Mouse (Mus musculus) frontal cortex, adult 2 months (tissue): Measurements from ENCODE around the gene Slc8b1. TPM values are rescaled to one million over a fixed set of nuclear protein-coding genes. Genes with fewer than 3 reads are reported as not detected.

Experiments
- DNase-seq, 2 experiments: peaks; one replicate each; pipeline ENCODE4 v3.0.0; 2022; ENCODE audit warnings: low spot score in 1 of 2; ENCODE audit errors: extremely low spot score in 1 of 2
- polyA plus RNA-seq: library from polyadenylated mRNA; depleted of rRNA; stranded (reverse); fragments of >200 nt; gene quantifications from 2 replicates; pipeline ENCODE4 v1.2.3, GENCODE M21; 2012

The Slc8b1 gene
- polyA plus RNA-seq, 1 experiment: 6.4 TPM

DNA sequence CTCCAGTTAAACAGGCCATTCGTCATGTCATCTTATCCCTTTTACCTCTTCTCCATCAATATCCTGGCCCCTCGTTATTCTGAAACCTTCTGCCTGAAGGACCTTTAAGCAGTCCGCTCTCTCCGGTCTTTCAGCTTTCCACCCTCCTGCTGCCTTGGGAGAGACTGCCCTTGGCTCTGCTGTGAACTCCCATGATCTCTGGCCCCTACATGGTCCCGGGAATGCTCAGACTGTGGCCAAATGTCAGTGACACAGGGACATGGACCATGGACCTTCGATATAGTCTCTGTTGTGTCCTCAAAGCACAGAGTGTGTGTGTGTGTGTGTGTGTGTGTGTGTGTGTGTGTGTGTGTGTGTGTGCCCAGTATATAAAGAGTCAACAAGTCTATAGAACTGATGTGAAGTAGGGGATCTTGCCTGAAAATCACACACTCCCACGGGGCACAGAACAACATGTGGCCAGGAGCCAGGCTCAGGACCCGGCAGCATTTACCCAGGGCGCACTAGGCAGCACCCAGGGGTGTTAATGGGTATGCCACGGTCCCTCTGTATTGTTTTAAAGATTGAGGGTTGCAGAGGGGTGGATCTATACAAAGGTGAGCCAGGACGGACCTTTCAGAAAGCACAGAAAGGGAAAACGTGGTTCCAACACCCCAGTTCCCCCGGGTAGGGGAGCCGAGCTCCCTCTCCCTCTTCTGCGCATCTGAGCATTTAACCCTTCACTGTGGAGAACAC lies 54.4 kb downstream of the Slc8b1 start:
- no peak for DNase-seq

DNA sequence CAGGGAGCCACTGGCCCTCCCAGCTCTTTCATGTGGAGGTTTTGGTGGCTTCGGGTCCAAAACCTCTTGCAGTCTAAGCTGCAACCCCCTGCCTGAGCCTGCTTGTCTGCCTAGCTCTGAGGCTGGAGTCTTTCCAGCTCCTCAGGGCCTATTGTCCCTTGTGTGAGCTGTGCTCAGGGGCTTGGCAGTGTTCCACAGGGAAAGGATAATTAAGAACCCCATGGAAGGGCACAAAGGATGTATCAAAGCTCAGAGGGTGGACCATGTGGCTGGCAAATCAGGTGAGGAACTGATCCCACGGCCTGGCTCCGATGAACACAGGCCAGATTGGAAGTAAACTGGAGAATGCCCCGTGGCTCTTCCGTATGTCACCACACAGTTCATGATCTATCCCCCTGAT lies 55.1 kb downstream of the Slc8b1 start:
- DNase-seq: peak in 1 of 2 experiments; percentile 62

DNA sequence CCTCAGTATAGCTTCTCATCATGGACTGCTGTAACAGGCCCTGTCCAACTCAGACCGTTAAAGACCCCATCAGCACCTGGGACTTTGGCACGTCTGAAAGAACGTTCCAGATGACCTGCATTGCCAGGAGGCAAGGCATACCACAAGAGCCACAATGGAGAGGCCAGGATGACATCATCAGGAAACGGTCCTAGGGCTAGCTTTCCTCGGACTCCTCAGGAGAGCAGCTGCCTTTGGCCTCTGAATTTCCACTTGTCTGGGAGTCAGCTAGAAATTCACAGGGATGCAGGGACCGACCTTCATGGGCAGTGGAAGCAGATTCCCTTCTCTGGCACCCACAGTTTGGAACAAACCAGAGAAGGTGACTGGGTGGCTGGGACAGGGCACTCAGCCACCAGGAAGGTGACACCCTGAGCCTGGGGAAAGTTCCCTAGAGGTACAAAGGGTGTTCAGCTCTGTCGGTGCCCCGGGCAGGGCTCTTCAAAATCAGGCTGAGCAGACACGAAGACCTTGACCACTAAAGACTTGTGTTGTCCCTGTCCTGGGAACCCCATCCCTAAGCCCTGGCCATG lies 55.8 kb downstream of the Slc8b1 start:
- DNase-seq: no peak

DNA sequence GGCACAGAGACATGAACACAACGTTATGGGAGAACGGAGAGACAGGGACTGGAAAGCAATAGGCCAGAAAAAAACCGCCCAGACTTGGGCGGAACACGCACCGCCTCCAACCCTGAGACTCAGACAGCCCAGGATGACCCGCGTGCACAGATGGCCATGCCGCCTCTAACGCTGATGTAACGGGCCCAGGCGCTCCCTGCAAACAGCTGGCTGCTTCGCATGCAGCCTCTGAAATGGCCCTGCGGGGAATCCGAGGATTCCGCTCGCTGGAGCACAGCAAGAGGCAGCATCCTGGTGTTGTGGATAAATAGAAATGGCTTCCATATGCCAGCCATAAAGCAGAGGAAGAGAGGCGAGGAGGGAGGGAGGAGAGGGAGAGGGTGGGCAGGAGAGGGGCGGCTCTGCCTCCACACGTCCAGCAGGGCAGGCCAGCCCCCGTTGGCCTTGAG lies 56.3 kb downstream of the Slc8b1 start:
- peak in 1 of 2 experiments; percentile 62 for DNase-seq

DNA sequence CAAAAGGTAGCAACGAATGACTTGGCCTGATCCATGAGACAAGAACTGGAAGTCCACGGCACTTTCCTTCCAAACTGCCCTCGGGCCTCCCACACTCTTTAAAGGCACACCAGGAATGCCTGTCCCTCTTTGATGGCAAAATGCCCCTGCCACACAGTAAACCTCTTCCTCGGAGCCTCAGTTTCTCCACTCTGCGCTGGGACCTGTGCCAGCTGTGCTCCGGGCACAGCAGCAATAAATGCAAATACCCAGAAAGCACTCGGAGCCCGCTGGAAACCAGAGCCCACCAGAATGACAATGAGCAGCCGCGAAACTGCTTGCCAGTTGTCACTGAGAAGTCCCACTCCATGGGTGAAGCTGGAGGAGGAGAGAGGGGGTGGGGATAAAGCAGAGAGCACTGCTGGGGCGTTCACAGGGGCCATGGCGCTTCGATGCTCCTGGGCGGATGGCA lies 56.8 kb downstream of the Slc8b1 start:
- no peak for DNase-seq

DNA sequence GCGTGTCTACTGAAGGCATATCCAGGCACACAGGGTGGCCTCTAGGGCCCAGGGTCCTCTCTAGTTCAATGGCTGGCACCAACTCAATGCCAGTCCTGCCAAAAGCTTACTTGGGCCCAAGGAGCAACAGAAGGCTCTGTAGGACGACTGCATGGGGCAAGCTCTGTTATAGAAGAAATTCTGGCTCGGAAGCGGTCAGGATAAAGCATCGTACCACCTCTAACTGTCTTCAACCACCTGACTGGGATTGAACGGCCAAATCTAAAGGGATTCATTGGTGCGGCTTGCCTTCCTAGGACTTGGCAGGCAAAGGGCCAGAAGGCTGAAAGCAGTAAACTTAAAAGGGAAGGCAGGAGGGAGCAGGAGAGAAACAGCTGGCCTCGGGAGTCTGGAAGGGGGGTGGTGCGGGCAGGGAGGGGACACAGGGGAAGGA lies 57.4 kb downstream of the Slc8b1 start:
- no peak for DNase-seq

DNA sequence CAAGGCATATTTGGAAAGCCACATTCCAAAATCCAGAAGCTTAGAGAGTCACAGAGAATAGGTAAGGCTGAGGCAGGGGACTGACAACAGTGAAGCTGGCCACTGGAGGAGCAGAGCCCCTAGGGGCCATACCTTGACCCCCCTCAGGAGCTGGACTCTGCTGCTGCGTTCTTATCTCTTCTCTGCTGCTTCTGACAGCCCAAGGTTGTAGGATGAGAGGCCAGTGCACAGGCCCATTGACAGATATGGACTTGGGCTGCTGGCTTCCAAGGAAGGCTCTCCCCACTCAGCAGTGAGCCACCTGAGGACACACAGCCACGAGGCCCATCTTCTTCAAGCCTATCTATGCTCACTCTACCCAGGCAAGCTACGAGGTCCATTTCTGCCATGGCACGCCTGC lies 58.0 kb downstream of the Slc8b1 start:
- no peak for DNase-seq

DNA sequence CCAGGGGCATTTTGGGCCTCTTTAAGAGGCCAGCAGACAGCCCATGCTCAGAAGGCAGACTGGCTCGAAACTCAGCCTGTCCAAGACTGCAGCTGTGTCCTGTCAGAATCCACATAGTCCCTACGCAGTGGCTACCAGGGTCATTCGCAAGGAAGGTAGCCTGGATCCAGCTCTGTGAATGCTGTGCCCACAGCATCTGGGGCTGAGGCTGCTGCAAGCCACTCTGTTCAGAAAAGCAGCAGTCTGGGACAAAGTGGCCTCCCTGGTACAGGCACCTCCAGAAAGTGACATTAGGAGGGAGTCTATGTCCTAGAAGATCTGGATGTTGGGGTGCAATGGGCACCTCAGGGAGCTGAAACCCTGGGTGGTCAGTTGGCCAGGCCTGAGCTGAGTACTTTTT lies 58.8 kb downstream of the Slc8b1 start:
- DNase-seq: no peak

DNA sequence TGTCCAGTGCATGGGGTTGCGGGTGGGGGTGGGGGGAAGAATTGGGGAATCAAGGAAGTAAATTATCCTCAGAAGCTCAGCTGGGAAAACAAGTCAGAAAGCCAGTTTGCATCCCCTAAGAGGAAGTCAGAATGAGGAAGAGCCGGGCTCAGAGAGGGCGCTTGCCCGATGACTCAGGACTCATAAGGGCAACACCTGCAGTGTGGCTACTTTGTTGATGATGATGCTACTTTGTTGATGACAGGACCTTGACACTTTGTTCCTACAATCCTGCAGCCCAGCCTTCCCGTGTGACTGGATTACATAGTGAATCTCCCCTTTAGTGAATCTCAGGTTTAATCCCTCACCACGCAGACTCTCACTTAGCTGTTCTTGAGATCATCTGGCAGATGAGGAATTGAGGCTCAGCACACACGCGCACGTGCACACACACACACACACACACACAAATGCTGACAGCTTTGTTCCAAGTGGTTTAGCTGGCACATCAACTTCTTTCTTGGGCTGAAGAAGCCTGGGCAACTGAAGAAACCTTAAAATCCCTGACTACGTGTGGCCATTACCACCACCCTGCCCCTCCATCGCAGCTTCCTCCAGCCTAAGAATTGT lies 59.4 kb downstream of the Slc8b1 start:
- no peak for DNase-seq

DNA sequence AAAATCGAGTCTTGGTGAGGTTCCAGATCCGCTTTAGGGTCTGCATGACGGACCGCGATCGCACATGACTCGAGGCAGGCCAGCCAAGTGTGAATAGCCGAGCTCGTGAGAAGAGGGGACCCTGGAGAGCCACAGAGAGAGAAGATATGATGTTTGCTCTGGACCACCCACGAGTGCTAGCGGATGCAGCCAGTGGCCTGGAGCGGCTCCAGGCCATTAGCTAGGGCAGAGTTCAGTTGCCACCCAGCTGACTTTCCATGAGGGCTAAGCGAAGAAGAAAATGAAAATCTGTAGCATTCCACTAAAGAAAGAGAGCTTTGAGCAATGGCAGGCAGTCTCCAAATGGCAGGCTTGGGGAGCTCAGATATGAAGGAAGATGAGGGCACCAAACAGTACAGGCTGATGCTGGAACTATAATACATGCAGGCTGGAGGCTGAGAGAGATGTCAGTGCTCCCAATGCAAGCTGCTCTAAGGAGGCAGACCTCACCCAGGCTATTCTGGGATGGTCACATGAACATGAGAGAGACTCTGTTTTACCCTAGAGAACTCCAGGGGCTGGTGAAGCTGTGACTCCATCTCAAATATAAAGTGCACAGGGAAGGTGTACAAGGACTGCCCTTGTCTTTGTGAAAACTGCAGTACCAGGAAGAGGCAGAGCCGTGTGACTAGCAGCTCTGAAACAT lies 60.2 kb downstream of the Slc8b1 start:
- no peak for DNase-seq

DNA sequence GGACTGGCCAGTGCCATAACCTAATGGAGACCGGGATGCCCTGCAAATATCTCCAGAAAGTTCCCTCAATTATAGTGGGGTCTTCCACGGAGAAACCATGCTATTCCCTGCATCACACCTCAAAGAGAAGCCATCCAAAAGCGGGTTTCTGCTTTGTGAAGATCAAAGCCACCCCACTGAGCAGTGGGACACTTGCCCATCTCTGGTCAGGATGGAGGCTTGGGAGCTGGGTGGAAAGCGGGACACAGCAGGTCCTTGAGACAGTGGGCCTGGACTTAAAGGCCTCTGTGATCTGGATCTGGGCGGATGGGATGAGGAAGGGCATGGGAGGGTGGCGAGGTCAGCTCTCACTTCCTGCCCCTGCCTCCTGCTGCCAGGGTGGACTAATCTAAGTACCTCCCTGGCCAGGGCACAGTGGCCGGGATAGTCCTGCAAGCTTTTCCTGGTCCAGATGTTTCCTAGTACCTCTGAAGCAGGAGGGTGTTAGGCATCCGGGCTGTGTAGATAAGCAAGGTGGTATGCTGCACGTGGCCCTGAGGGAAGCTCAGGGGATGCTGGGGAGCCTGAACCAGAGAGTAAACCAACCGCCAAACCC lies 63.6 kb downstream of the Slc8b1 start:
- DNase-seq: no peak

DNA sequence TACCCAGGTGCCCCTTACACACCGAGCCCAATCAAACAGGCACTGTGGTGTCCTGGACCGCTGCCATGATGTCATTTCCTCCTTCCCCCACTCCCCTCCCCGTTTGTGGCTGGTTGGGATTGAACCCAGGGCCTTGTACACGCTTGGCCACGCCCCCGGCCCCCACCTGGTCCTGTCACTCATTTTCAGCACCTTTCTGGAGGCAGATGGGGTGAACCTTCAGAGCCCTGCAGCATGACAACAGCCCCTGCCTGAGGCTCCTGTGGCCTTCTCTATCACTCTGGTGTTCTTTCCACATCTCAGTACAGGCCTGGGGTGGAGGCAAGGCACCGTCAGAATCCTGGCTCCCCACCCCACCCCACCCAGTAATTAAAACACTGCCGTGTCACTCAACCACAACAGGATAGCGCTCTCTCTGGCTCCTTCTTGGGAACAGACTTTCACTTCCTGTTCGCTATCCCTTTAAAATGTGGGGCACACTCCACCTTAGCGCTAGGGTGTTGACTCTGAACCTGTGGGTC lies 65.9 kb downstream of the Slc8b1 start:
- DNase-seq: no peak

DNA sequence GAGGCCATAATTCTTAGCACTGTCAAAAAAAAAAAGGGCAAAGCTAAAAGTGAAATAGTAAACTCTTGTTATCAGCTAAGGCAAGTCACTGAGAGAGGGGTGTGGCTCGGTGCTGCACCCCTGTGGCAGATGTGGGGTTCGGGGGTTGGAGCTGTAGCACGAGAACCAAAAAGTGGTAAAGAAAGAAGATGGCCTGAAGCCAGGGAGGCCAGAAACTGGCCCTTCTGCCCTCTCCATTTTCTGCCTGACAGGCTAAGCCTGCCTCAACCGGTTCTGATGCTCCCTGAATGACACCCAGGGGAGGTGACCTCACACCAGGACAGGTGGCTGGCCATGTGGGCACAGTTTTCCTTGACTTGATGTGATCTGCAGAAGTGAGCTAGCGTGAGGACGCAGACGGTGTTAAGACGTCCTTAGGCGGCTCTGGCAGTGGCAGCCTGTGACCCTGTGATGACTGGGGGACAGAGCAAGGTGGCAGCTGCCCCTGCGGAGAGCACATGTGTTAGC lies 67.0 kb downstream of the Slc8b1 start:
- no peak for DNase-seq

DNA sequence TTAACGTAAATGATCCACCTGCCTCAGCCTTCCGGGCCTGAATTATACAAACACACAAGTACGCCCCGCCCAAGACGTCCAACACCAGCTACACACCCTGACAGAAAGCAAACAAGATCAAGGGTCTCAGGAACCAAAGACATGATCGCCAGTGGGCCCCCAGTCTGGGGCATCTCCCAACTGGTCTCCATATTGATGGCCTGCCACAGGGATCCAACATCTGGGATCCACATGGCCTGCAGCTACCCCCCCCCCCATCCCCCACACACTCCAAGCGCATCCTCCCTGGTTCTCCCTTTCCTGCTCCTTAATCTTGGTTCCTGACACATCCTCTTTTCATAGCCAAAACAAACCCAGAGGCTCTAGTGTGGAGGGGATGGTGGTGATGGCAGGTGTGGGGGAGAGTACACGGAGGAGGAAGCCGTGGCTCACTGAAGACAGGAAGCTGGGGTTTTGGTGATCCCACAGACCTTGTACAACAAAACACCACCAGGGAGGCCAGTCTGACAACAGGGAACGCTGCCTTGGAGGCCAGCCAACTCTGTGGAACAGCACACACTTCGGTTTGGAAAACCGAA lies 67.6 kb downstream of the Slc8b1 start:
- DNase-seq: no peak

DNA sequence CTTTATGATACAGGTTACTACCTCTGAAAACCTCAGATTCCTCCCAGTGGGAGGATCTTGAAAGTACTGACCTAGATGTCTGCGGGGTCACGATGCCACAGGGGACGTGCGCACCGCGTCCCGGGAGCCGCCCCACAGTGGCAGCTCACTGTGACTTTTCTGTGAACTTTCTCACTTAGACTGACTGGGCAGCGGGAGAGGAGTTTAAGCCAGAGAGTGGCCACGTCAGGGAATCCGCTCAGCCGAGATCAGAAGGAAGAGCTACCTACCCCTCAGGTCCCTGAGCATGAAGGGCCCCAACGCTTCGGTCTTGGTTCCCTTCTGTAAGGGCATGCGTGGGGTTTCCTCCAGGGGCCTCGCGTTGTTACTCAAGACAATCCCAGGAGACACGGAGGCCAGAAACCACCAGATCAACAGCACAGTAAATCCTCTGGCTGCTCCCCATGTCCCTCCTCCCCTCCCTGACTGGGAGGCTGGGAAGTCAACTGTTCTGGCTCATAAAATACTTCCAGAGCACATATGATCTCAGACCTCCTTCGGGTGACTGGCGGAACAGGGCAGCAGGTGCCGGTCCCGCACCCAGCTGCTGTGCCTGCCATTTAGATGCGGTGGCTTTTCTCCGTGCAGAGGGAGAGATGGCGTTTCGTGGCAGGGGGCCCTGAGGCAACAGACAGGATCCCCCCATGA lies 68.4 kb downstream of the Slc8b1 start:
- no peak for DNase-seq

DNA sequence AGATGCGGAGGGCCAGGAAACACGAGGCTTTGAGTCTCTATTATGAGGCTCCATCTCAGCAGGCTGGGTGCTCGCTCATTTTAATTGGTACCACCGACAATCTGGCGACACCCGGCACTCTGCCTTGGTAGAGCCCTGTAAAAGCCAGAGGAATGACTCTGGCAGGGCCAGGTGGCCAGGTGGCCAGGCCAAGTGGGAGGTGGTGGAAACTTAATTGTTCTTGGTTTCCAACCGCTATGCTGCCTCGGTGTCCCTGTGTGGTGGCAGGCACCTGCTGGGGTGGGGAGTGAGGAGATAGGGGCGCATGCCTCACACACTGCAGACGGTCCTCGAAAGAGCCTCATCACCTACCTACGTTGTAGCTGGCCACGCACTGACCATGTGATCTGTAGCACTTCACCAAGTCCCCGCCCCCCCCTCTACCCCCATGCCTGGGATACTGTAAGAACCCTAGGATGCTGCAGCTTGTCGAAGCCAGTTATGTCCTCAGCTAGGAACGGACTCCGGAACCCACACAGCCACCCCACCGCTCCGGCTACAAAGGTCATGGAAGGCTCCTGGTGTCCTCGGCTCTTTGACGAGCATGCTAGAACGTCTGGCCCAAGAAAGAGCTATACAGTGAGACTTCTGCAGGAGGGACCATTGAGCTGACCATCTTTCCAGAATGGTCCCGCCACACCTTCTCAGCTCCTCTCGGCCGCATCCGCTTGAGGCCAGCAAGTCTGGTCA lies 69.1 kb downstream of the Slc8b1 start:
- DNase-seq: no peak

DNA sequence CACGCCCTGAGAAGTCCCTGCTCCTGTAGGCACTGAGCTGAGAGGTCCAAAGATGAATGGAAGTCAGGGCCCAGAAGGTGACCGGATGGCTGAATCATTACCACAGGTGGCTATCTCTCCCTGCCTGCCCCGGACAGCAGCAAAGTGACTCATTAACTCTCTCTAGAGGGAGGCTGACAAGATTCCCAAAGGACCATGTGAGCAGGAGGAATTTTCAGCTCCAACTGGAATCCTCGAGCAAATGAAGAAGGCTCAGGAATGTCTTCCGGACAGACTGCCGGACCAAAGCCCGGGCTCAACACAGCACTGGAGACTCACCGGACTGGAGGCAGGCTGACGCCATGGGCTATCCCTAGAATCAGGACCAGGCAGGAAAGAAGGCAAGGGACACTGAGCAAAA lies 71.0 kb downstream of the Slc8b1 start:
- no peak for DNase-seq

DNA sequence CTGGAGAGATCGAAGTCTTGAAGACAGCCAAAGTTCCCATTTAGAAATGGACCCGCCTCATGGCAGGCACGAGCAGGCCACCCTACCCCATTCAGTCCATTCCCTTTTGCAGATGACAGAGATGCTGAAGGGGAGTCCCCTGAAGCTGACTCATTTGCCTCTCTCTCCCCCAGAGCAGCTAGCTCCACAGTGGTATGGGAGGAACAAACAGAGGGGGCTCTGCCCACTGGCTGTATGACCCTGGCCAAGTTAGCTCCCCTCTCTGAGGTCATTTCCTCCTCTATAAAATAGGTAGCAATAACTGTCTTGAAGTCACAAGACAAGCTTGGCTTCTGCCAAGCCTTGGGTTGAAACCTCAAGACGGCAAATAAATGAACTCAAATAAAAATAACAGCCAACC lies 72.5 kb downstream of the Slc8b1 start:
- no peak for DNase-seq
